Mouse (Mus musculus) midbrain, embryonic 14.5 days (tissue): ENCODE results near the gene Mrgpra6. TPM values are rescaled to one million over a fixed set of nuclear protein-coding genes. Genes with fewer than 3 reads are reported as not detected.

Experiments
- ATAC-seq: fragments of 200-750 bp; cut with Nextera tagmentation; 2 replicates; pipeline ENCODE4 v1.8.0; 2017; ENCODE audit warnings: moderate number of reproducible peaks, moderate library complexity; ENCODE audit not compliant: low FRiP score, low TSS enrichment
- DNase-seq: peaks from one replicate; pipeline ENCODE4 v3.0.0-alpha.2; 2015
- H3K27ac ChIP-seq: fragments of 300-500 bp; sonication (generic); replicated peaks from 2 replicates; pipeline ENCODE4 v1.5.1; 2014; ENCODE audit warnings: mild to moderate bottlenecking, low read depth, low read length, moderate library complexity
- H3K27me3 ChIP-seq: fragments of 300-500 bp; sonication (generic); 2 replicates; pipeline ENCODE4 v1.6.1; 2014; ENCODE audit warnings: low read length, control low read depth, mixed read lengths; ENCODE audit not compliant: control insufficient read depth, insufficient read depth
- H3K36me3 ChIP-seq: fragments of 300-500 bp; sonication (generic); 2 replicates; pipeline ENCODE4 v1.6.1; 2014; ENCODE audit warnings: low read length, control low read depth; ENCODE audit not compliant: control insufficient read depth, insufficient read depth
- H3K4me1 ChIP-seq: fragments of 300-500 bp; sonication (generic); 2 replicates; pipeline ENCODE4 v1.6.1; 2014; ENCODE audit warnings: mild to moderate bottlenecking, antibody characterized with exemption, low read length, control low read depth; ENCODE audit not compliant: control insufficient read depth, insufficient read depth
- H3K4me2 ChIP-seq: fragments of 300-500 bp; sonication (generic); 2 replicates; pipeline ENCODE4 v1.6.1; 2014; ENCODE audit warnings: mild to moderate bottlenecking, low read length, moderate library complexity
- H3K4me3 ChIP-seq: fragments of 300-500 bp; sonication (generic); replicated peaks from 2 replicates; pipeline ENCODE4 v1.5.1; 2014; ENCODE audit warnings: low read depth, low read length
- H3K9ac ChIP-seq: fragments of 300-500 bp; sonication (generic); replicated peaks from 2 replicates; pipeline ENCODE4 v1.6.1; 2014; ENCODE audit warnings: mild to moderate bottlenecking, low read length, moderate library complexity
- H3K9me3 ChIP-seq: fragments of 300-500 bp; sonication (generic); 2 replicates; pipeline ENCODE4 v1.6.1; 2016; ENCODE audit warnings: low read length, control low read depth, mixed read lengths; ENCODE audit not compliant: control insufficient read depth
- WGBS: fragments of 180-500 bp; shearing (Covaris S2); extraction: QIAGEN DNeasy Blood & Tissue Kit; methylation state at CpG from one replicate; pipeline ENCODE4 v1.1.7; 2014; 5-methylcytosine and 5-hydroxymethylcytosine counted together
- polyA plus RNA-seq: library from polyadenylated mRNA; unstranded; fragments of >200 nt; fragmentation: Nextera tagmentation; extraction: Ambion mirVana; gene quantifications from 2 replicates; pipeline ENCODE4 v1.2.1, GENCODE M21; 2014

Mrgpra6 gene
- polyA plus RNA-seq, 1 experiment from 2014 or later = not detected

GRCm38 (mm10) chr7:47155849-47156248 is 48.9 kb downstream of the Mrgpra6 start:
- Histone ChIP-seq H3K4me2 (no peak overlapping the region), H3K27ac (no peak overlapping the region), H3K36me3 (no peaks in the 10 kb centered on the region), H3K4me1 (no peaks in the 10 kb centered on the region), H3K27me3 (no peaks in the 10 kb centered on the region), H3K4me3 (no peak overlapping the region), H3K9me3 (no peaks in the 10 kb centered on the region), H3K9ac (no peak overlapping the region)
- ATAC-seq = no peak
- DNase-seq = no peak
- 94% methylated on average over 2 of the region's 2 CpGs for WGBS

- ATAC-seq (no peak), DNase-seq (no peak)
- no peaks in the 10 kb centered on the region for H3K9me3 ChIP-seq
- H3K36me3 ChIP-seq = no peaks in the 10 kb centered on the region
- H3K9ac ChIP-seq = no peak overlapping the region
- no peak overlapping the region for H3K4me3 ChIP-seq
- WGBS = 93% methylated on average over 4 of the region's 4 CpGs
- H3K27ac ChIP-seq = no peak overlapping the region
- H3K4me1 ChIP-seq = no peaks in the 10 kb centered on the region
- no peaks in the 10 kb centered on the region for H3K27me3 ChIP-seq
- H3K4me2 ChIP-seq = no peak overlapping the region
Observed at GRCm38 (mm10) chr7:47155396-47155795, 49.3 kb downstream of the Mrgpra6 start.

GRCm38 (mm10) chr7:47150420-47151061 is 54.2 kb downstream of the Mrgpra6 start:
- 17% methylated on average over 11 of the region's 11 CpGs for WGBS
- H3K27me3 ChIP-seq = no peaks in the 10 kb centered on the region
- ATAC-seq = peak; percentile 46; the same call in 1 of the 2 replicates
- no peaks in the 10 kb centered on the region for H3K4me1 ChIP-seq
- H3K36me3 ChIP-seq = no peaks in the 10 kb centered on the region
- 0 out of 2 replicates have a peak overlapping the region, but pooled peaks have one; percentile 5 for H3K4me2 ChIP-seq
- peak; percentile 86 for DNase-seq
- no peak overlapping the region for H3K27ac ChIP-seq
- H3K9ac ChIP-seq = no peak overlapping the region
- H3K4me3 ChIP-seq = no peak overlapping the region
- no peaks in the 10 kb centered on the region for H3K9me3 ChIP-seq

- 88% methylated on average over 7 of the region's 7 CpGs for WGBS
- Histone ChIP-seq H3K4me2 (no peak overlapping the region), H3K9ac (no peak overlapping the region), H3K4me1 (no peaks in the 10 kb centered on the region), H3K36me3 (no peaks in the 10 kb centered on the region), H3K27ac (no peak overlapping the region), H3K4me3 (no peak overlapping the region), H3K27me3 (no peaks in the 10 kb centered on the region), H3K9me3 (no peaks in the 10 kb centered on the region)
- no peak for ATAC-seq
- no peak for DNase-seq
Observed at GRCm38 (mm10) chr7:47148298-47148697, 56.4 kb downstream of the Mrgpra6 start.

- ATAC-seq = no peak
- H3K36me3 ChIP-seq = no peaks in the 10 kb centered on the region
- no peaks in the 10 kb centered on the region for H3K4me1 ChIP-seq
- 70% methylated on average over 12 of the region's 12 CpGs for WGBS
- H3K4me2 ChIP-seq = no peak overlapping the region
- H3K27ac ChIP-seq = no peak overlapping the region
- H3K4me3 ChIP-seq = no peak overlapping the region
- no peaks in the 10 kb centered on the region for H3K9me3 ChIP-seq
- H3K9ac ChIP-seq = no peak overlapping the region
- no peaks in the 10 kb centered on the region for H3K27me3 ChIP-seq
- DNase-seq = peak; percentile 66
Observed at GRCm38 (mm10) chr7:47146034-47146812, 58.5 kb downstream of the Mrgpra6 start.

- no peak for ATAC-seq
- WGBS = 32% methylated on average over 6 of the region's 6 CpGs
- H3K27me3 ChIP-seq = no peaks in the 10 kb centered on the region
- H3K4me1 ChIP-seq = no peaks in the 10 kb centered on the region
- H3K9me3 ChIP-seq = no peaks in the 10 kb centered on the region
- no peaks in the 10 kb centered on the region for H3K36me3 ChIP-seq
- no peak overlapping the region for H3K27ac ChIP-seq
- H3K9ac ChIP-seq = no peak overlapping the region
- no peak for DNase-seq
- no peak overlapping the region for H3K4me2 ChIP-seq
- no peak overlapping the region for H3K4me3 ChIP-seq
Observed at GRCm38 (mm10) chr7:47144299-47144698, 60.4 kb downstream of the Mrgpra6 start.

GRCm38 (mm10) chr7:47139823-47140325 is 64.8 kb downstream of the Mrgpra6 start:
- Histone ChIP-seq H3K9ac (no peak overlapping the region), H3K4me1 (no peaks in the 10 kb centered on the region), H3K4me3 (no peak overlapping the region), H3K9me3 (no peaks in the 10 kb centered on the region), H3K36me3 (no peaks in the 10 kb centered on the region), H3K27me3 (no peaks in the 10 kb centered on the region), H3K4me2 (no peak overlapping the region), H3K27ac (no peak overlapping the region)
- 79% methylated on average over 8 of the region's 8 CpGs for WGBS
- DNase-seq (no peak), ATAC-seq (no peak)
